Mouse (Mus musculus): ENCODE measurements around the gene Fam47e.
A peak's percentile ranks its signal among the peaks of the same experiment; 100 is the strongest.
"Not testable (repeated sequence)": the region's sequence is repeated elsewhere in the genome, so short reads cannot be mapped to it uniquely, and the experiment has no call there.

Gene Fam47e

DNA sequence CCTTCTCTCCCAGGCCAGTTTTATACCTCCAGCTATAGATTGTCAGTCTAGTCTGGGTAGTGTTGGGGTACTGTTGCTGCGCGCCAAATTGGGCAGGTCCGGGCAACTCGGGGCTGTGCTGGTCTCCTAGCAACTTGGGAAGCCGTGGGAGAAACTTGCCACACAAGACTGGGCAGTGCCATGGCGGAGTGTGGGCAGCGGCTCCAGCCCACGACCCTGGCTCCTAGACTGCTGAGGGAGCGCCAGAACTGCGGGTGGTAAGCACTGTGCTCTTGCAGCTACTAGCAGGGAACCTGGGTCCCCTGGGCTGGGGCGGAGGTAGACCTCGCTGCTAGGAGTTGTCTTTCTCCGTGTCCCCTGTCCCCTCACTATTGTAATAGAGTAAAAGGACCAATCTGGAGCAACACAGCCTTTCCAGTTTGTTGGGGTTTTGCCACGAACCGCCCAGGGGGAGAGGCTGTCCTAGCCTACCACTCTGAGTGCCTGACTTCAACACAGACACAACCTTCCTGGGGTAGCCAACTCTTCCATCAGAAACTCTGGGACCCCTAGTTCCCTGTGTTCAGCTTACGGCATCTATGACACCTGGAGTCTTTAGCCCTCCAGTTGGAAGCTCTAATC is at the start of gene Fam47e:
Gene Fam47e (plus strand): TSS at position 179 of the 621 bp plus-strand sequence.
- DNase-seq (ENCODE audit: low spot score), result no peak

DNA sequence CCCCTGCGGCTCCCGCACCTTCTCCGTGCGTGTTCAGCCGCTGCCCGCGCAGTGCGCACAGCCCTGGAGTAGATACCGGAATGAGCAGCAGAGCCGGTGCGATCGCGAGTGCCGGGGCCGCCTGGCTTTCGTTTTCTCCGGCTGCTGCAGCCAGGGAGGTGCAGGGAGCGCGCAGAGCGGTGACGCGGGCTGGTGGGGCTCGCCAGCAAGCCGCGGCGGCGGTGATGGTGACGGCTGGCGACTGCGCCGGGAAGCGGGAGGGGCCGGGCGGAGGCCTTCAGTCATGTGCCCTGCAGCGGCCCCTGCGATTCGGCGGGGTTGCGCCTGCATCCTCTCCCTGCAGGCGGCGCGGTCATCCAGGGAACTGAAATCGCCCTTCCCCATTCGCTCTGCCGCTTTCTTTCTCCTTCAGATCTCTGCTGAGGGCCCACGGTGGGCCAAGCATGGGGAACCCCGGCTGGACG is 49.4 kb upstream of the Fam47e start:
- DNase-seq (ENCODE audit: low spot score), result peak; percentile 92

DNA sequence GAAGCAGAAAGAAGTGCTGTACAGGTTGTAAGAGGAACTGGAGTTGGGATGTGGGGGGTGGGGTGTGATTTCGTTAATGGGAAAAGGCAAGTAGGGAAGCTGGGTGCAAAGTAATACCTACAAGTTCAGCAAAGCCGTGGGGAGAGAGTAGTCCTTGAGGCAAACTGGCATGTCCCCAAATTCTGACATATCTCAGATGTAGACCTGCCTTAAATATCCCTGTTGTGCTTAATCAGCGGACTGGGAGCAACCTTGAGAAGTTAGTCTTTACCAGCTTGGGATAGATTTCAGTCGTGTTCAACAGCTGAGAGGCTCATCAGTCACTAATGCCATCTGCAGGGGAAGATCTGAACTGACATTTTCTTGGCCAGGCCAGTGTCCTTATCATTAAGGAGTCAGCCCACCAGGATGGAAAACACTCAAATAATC is 48.6 kb upstream of the Fam47e start:
- DNase-seq (ENCODE audit: low spot score), result peak; percentile 63

DNA sequence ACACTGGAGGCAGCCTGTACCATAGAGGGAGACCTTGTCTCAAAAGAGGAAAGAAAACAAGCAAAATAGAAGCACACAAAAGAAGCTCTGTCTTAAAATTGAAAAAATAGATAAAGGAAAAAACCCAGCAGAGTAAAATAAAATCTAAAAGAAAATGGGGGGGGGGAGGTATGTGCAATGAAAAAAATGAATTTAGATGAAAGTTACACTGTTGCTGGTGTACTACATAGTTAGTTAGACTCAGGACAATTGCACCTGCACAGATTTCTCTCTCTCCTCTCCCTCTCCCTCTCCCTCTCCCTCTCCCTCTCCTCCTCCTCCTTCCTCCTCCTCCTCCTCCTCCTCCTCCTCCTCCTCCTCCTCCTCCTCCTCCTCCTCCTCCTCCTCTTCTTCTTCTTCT is 48.1 kb upstream of the Fam47e start, which contains the start of gene Scarb2:
Gene Scarb2 (minus strand): TSS at position 101 of the 400 bp plus-strand sequence.
- no peak for DNase-seq (ENCODE audit: low spot score)

- no peak for DNase-seq (ENCODE audit: low spot score)
Measured at GRCm38 (mm10) chr5:92508853-92509252, 46.0 kb upstream of the Fam47e start.

- DNase-seq (ENCODE audit: low spot score), result no peak
Measured at GRCm38 (mm10) chr5:92511256-92511655, 43.6 kb upstream of the Fam47e start.

DNA sequence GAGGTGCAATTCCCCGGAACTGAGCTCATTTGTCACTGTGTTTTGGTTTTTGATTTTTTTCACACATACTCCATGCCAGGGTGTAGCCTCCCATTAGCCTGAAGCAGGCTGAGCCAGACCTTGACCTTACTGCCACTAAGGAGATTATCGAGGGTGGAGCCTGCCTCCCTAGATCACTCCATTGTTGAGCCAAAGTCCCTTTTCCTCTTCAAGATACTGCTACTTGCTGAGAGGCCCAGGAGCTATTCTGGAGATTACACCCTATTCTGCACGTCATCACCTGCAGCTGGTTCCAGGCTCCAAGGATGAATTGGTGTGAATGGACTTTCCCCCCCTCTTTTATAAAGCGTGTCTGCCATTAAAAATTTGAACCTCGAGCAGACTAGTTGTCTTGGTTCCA is 42.8 kb upstream of the Fam47e start:
- DNase-seq (ENCODE audit: low spot score), result no peak

- not testable (repeated sequence) for DNase-seq (ENCODE audit: low spot score)
Measured at GRCm38 (mm10) chr5:92521131-92521530, 33.7 kb upstream of the Fam47e start.

DNA sequence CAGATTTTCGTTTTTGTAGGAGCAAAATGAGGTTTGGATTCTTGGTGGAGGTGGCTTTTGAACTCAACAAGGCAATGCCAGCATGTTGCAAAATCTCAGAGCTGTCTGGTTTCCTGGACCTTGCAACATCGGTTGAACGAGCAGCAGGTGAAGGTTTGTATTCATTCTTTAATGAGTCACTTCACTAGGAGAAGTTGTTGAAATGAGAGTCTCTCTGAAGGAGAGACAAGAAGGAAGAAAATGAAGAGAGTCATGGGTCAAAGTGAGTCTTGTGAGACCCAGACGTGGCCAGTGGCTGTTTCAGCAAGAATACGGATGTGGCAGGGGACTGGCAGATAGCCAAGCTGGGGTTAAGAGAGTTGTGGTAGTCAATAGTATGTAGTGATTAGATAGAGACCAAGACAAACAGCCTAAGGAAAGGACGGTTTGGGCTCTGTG is 30.0 kb upstream of the Fam47e start:
- no peak for DNase-seq (ENCODE audit: low spot score)

DNA sequence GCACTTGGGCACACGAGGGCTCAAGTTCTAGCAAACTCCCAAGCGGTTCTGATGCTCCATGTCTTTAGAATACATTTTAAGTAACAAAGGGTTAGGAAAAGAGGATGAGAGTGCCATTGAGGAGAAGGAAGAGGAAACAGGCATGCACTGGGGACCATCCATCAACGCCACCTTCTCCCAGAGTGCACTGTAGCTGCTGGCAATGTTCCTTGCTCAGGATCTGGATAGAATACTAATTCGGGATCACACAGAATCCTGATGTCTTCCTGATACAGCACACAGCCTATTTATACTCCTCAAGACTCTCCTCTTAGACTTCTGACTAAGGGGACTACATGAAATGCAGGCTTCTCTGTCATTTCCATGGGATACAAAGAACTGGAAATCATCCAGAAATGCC is 15.2 kb upstream of the Fam47e start:
- no peak for DNase-seq (ENCODE audit: low spot score)

DNA sequence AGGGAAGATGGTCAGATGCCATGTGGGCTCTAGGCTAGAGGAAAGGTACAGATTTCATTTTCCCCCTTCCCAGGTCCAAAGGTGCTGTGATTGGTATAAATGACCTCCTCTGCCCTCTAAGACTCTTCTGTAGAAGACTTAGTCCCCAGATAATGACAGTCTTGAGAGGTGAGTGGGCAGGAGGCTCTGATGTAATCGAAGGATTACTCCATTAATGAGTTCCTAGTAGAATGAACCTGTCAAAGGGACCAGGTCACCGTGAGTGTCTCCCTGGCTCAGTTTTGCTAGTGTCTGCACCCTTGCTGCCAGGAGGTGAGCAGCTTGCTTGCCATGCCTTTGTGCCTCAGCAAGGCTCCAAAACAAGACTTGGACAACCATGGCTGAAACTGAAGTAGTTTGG is 2.3 kb upstream of the Fam47e start:
- DNase-seq (ENCODE audit: low spot score), result no peak

GRCm38 (mm10) chr5:92553939-92554338 is 930 bp upstream of the Fam47e start:
- DNase-seq (ENCODE audit: low spot score), result no peak

DNA sequence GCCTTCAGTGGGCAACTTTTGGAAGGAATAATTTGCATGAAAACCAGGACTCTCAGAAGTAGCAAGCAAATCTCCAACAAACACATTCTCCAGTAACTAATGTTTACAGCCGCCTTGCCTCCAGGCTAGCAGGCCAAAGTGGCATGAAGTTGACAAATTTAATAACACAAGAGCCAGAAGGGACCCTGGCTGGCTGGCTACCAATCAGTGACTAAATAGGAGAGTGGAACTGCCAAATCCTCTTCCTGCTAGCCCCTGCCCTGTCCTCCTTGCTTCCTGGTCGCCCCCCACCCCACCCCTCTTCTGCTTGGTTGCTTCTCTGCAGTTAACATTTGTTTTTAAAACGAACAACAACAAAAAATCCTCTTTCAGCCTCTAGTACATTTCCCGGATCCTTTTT is 426 bp upstream of the Fam47e start:
- DNase-seq (ENCODE audit: low spot score), result no peak

DNA sequence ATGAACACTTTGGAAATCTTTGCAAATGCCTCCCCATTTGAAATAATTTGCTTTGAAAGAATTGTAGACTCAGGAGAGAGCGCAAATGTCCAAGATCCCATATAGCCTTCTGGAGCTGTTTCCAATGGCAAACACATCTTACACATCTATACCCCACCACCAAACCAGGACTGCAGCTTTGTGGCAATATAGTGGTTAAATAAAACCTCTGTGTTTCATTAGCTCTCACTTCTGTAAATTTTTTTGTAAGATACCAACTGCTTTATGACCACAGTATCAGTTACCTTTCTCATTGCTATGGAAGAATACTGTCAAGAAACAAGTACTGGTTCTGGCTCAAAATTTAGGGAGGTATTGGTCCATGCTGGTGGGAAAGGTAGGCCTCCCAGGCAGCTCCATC is 1.0 kb downstream of the Fam47e start:
- DNase-seq (ENCODE audit: low spot score), result no peak

DNA sequence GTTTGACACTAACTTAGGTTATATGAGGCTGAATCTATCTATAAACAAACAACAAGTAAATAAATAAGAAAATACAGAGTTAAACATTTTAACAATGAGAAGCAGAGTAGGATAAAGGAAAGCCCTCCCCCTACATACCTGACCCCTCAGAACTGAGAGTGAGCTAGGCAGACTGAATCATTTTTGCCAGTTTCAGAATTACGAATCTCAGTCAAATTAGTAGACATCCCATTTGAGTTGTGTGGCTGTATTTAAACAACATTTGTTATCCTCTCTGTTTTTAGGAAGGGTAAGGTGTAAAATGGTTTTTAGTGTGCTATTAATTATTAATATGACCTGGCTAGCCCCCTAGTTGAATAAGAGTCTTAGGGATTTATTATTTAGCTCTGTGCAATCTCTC is 2.6 kb downstream of the Fam47e start:
- no peak for DNase-seq (ENCODE audit: low spot score)

GRCm38 (mm10) chr5:92560201-92560600 is 5.3 kb downstream of the Fam47e start:
- no peak for DNase-seq (ENCODE audit: low spot score)

DNA sequence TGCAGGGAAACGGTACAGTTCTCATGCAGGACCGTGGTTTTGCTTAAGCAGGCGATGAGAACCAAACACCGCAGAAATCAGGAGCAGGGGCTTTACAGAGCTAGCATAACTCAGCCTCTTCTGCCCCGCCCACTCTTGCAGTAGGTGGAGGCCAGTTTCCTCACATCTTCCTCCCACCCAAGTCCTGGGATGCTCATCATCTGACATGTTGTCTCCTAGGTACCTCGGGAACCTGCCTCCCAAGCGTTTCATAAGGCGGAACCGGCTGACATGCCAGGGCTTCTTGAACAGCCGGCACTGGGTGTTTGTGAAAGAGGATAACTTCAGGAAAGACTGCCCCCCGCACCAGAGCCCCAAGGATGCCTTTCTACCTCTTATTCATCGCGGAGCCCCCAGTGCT is 7.1 kb downstream of the Fam47e start:
- no peak for DNase-seq (ENCODE audit: low spot score)

GRCm38 (mm10) chr5:92571232-92571631 is 16.4 kb downstream of the Fam47e start:
- DNase-seq (ENCODE audit: low spot score), result no peak

GRCm38 (mm10) chr5:92579559-92579958 is 24.7 kb downstream of the Fam47e start:
- no peak for DNase-seq (ENCODE audit: low spot score)

GRCm38 (mm10) chr5:92585932-92586331 is 31.1 kb downstream of the Fam47e start:
- DNase-seq (ENCODE audit: low spot score), result no peak

DNA sequence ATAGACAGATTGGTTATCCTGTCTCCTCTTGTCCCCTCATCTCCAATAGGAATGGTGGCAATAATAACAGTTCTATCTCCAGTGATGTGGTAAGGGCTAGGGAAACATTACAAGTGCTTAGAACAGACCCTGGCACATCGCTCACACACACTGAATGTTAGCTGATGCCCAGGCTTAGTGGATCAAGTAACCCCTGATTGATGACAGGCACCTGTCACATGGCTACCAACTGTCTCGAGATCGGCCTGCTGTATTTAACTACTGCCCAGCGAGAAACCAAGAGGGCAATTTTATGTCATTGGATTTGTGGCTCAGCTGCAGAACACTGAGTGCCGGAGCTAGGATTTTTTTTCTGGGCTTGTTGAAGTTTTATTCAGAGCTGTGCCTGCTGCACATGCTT is 40.2 kb downstream of the Fam47e start:
- DNase-seq (ENCODE audit: low spot score), result no peak

DNA sequence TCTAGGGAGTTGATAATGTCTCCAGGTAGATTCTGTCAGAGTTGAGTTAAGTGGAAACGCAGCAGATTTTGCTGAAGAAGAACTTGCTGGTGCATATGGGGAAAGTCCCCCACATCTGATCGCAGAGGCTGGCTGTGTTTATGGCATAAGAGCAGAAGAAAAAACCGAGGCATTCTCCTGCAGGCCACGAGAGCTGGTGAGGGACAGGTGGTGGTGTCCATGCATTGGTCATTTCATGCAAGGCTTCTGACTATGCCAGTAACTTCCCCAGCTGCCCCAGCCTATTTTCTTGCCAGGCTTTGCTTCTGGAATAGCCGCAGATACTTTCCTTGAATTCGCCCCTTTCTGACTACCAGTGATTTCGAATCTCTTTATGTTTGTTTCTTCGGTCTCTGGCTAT is 42.0 kb downstream of the Fam47e start:
- no peak for DNase-seq (ENCODE audit: low spot score)

- no peak for DNase-seq (ENCODE audit: low spot score)
Measured at GRCm38 (mm10) chr5:92599030-92599429, 44.2 kb downstream of the Fam47e start.

Measured in layer of hippocampus, adult 9-10 months (tissue).